Mouse (Mus musculus): Measurements from ENCODE around the gene Ptprk.

DNA sequence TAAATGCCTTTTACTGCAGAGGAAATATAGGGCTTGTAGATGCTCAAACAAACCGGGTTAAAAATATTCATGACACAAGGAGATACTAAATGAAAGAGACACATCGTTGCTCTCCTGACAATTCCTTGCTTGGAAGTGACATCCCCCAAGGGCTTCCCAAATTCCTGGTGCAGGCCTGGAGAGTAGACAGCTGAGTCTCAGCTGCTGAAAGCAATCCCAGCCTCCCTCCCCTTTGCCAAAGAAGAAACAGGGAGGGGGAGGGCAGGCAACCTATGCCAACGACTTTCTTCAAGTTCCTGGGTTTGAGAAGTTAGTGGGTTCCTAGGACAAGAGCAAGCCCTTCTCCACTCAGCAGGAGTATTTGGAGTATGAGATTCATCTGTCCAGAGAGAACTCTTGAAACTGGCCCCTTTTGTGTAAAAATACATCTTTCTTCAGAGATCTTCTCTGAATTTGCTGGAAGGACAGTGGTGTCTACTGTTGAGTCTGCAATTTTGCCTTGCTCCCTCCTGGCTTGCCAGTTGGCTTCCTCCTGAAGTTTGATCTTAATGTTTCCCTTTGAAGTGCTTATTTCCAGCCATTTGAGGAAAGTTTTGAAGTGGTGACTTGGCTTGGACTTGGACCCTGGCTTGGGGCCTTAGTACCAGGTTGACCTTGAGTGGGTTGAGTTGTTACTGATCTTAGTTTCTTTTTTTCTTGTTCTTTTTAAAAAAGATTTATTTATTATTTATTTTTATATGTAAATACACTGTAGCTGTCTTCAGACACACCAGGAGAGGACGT, 111.6 kb downstream of the Ptprk start:
- TF ChIP-seq CTCF (IDR thresholded peaks at IDR 0.05; ENCODE audit: low read depth, low read length), result no peak
- TF ChIP-seq GATA1 (IDR thresholded peaks at IDR 0.05; ENCODE audit: borderline replicate concordance, low read length), result no peak
- TF ChIP-seq TAL1 (conservative IDR thresholded peaks at IDR 0.05; ENCODE audit: low read depth, low read length), result no peak
